Mouse (Mus musculus) stomach, postnatal 0 days (tissue): ENCODE measurements around the gene Znrf3.
"Not testable (repeated sequence)": the region's sequence is repeated elsewhere in the genome, so short reads cannot be mapped to it uniquely, and the experiment has no call there.

Experiments
- CTCF ChIP-seq: IDR thresholded peaks from 2 replicates; pipeline ENCODE4 v1.5.1; 2016; ENCODE audit warnings: antibody characterized with exemption, low read depth, mild to moderate bottlenecking, moderate library complexity
- EP300 ChIP-seq: optimal IDR thresholded peaks from 2 replicates; pipeline ENCODE3; 2016; ENCODE audit warnings: antibody characterized with exemption

DNA sequence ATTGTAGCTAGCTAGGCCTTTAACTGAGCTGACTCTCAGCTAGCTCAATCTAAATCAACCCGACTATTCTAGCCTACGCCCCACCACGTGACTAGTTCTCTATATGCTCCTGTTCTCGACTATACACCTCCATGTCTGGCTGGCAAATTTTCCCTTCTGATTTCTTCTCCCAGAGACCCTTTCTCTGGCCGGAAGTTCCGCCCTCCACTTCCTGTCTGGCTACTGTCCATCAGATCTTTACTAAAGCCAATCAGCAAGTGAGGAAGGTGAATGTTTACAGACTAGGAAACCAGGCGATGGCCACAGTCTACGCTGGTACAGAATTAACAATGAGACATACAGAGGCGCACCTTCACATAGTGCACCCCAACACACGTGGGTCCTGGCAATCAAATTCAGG is 44.8 kb upstream of the Znrf3 start:
- TF ChIP-seq CTCF, EP300: not testable (repeated sequence)
